Mouse (Mus musculus) neural tube, embryonic 15.5 days (tissue): ENCODE measurements at regions not wholly inside any gene's neighbourhood (a gene's known extent, or its start where the extent isn't known, plus 50 kb on each side); places are given as distances from the start of the nearest gene placed in this dataset.

Experiments
- ATAC-seq: fragments of 200-750 bp; cut with Nextera tagmentation; 2 replicates; pipeline ENCODE4 v1.8.0; 2017; ENCODE audit warnings: mild to moderate bottlenecking, moderate TSS enrichment, moderate library complexity; ENCODE audit not compliant: low FRiP score
- H3K27ac ChIP-seq: fragments of 300-500 bp; sonication (generic); replicated peaks from 2 replicates; pipeline ENCODE4 v1.5.1; 2015; ENCODE audit warnings: mild to moderate bottlenecking, inconsistent platforms
- H3K27me3 ChIP-seq: fragments of 300-500 bp; sonication (generic); replicated peaks from 2 replicates; pipeline ENCODE4 v1.6.1; 2015; ENCODE audit warnings: inconsistent platforms
- H3K36me3 ChIP-seq: fragments of 300-500 bp; sonication (generic); 2 replicates; pipeline ENCODE4 v1.6.1; 2015; ENCODE audit warnings: inconsistent platforms
- H3K4me1 ChIP-seq: fragments of 300-500 bp; sonication (generic); 2 replicates; pipeline ENCODE4 v1.6.1; 2015; ENCODE audit warnings: inconsistent platforms
- H3K4me2 ChIP-seq: fragments of 300-500 bp; sonication (generic); 2 replicates; pipeline ENCODE4 v1.6.1; 2015; ENCODE audit warnings: inconsistent platforms, mild to moderate bottlenecking, moderate library complexity
- H3K4me3 ChIP-seq: fragments of 300-500 bp; sonication (generic); replicated peaks from 2 replicates; pipeline ENCODE4 v1.5.1; 2015; ENCODE audit warnings: mild to moderate bottlenecking, inconsistent platforms
- H3K9ac ChIP-seq: fragments of 300-500 bp; sonication (generic); replicated peaks from 2 replicates; pipeline ENCODE4 v1.6.1; 2015; ENCODE audit warnings: mild to moderate bottlenecking, inconsistent platforms
- H3K9me3 ChIP-seq: fragments of 300-500 bp; sonication (generic); replicated peaks from 2 replicates; pipeline ENCODE4 v1.6.1; 2016; ENCODE audit warnings: inconsistent platforms
- WGBS: fragments of 180-500 bp; shearing (Covaris S2); methylation state at CpG from one replicate; pipeline ENCODE4 v1.1.7; 2015; ENCODE audit warnings: mixed read lengths; 5-methylcytosine and 5-hydroxymethylcytosine counted together

DNA sequence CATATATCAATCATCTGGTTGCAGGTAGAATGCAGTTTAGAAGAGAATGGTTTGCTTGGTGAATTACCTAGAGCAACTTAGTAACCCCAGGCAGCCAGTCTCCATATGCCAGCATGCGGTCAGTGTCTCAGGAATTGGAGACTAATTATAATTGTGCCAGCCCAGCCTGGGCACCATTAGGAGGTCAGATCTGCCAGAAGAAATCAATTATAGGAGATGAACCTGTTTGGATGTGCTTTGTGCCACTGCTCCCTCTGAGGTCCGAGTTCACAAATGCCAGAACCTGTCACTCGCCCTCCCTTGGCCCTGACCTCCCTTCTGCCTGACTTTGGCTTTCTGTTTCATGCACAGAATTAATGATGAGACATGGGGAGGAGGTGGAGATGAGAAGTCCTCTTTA, 323.1 kb downstream of the En1 start:
- Histone ChIP-seq H3K9me3 (no peaks in the 10 kb centered on the region), H3K4me2 (no peak overlapping the region), H3K27me3 (no peaks in the 10 kb centered on the region), H3K27ac (no peak overlapping the region), H3K4me3 (no peak overlapping the region), H3K36me3 (no peaks in the 10 kb centered on the region), H3K9ac (no peak overlapping the region), H3K4me1 (no peaks in the 10 kb centered on the region)
- 91% methylated on average over 3 of the region's 3 CpGs for WGBS
- no peak for ATAC-seq

DNA sequence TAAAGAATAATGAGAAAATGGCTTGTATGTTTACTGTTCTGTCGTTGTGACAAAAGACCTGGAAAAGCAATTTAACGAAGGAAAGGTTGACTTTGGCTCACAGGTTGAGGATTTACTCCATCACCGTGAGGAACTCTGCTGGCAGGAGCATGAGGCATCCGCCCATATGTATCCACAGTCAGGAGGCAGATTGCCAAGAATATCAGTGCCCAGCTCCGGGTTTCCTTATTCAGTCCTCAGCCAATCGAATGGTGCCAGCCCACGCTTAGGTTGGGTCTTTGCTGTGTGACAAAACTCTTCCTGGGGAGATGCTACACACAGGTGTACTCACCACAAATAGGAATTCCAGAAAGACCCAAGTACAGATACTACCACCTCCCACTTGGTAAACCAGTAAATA, 327.9 kb downstream of the En1 start:
- no peaks in the 10 kb centered on the region for H3K4me1 ChIP-seq
- ATAC-seq: no peak
- H3K27me3 ChIP-seq: no peaks in the 10 kb centered on the region
- WGBS: 85% methylated on average over 7 of the region's 7 CpGs
- H3K4me3 ChIP-seq: no peak overlapping the region
- H3K9ac ChIP-seq: no peak overlapping the region
- no peak overlapping the region for H3K4me2 ChIP-seq
- no peaks in the 10 kb centered on the region for H3K9me3 ChIP-seq
- H3K27ac ChIP-seq: no peak overlapping the region
- no peaks in the 10 kb centered on the region for H3K36me3 ChIP-seq

DNA sequence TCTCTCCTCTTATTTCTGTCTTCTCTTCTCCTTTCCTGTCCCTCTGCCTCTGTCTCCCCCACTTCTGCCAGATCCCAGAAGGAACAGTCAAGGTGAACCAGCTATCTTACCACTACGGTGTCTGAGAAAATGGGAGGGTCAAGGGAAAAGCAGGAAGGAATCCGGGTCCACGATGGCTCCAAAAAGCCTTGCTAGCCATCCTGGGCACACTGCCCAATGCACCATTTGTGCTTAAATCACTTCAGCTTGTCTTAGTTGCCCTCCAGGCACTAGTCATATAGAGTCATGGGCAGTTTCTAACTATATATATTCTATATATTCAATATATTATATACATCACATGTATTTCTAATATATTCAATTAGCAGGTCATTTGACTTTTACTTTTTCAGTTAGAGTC, 333.1 kb downstream of the En1 start:
- H3K27ac ChIP-seq: no peak overlapping the region
- H3K4me2 ChIP-seq: no peak overlapping the region
- no peak overlapping the region for H3K4me3 ChIP-seq
- 81% methylated on average over 3 of the region's 3 CpGs for WGBS
- no peaks in the 10 kb centered on the region for H3K27me3 ChIP-seq
- H3K9ac ChIP-seq: no peak overlapping the region
- ATAC-seq: no peak
- no peaks in the 10 kb centered on the region for H3K9me3 ChIP-seq
- H3K36me3 ChIP-seq: no peaks in the 10 kb centered on the region
- no peaks in the 10 kb centered on the region for H3K4me1 ChIP-seq

DNA sequence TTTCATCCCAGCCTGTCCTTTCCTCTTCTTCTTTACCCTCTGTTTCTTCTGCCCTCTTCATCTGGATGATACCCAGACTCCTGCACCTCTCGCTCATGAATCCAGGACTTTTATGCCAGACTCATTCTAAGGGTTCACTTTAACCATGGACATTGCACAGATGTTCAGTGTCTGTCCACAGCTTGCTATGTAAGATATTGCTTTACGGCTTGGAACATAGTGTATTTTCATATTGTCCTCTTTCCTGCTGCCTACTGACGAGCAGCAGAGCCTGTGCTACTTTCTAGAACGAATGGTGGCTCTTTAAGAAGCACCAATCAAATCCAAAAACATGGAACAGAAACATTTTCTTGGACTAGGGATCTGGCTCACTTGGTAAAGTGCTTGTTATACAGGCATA, 341.5 kb downstream of the En1 start:
- Histone ChIP-seq H3K9me3 (no peaks in the 10 kb centered on the region), H3K4me1 (no peaks in the 10 kb centered on the region), H3K27me3 (no peaks in the 10 kb centered on the region), H3K27ac (no peak overlapping the region), H3K36me3 (no peaks in the 10 kb centered on the region), H3K9ac (no peak overlapping the region), H3K4me3 (no peak overlapping the region), H3K4me2 (no peak overlapping the region)
- no peak for ATAC-seq
- WGBS: 81% methylated on average over 4 of the region's 4 CpGs

DNA sequence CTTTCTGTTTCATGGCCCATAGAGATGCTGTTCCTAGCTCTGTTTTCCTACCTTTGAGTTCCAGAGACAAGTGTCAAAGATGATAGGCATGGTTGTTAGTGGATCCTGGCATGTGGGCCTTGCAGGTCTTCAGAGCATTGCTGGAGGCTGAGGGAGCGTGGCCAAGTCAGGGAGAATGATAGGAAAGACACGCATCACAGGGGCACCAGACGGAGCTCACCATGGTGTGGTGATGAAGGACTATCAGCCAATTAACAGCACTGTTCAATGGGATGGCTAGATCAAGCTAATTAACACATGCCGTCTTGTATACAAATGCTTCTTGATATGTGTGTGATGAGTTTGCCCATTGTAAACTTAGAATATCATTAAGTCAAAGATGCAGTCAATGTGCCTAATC, 344.1 kb downstream of the En1 start:
- H3K27ac ChIP-seq: no peak overlapping the region
- WGBS: 77% methylated on average over 4 of the region's 4 CpGs
- H3K9ac ChIP-seq: no peak overlapping the region
- no peaks in the 10 kb centered on the region for H3K4me1 ChIP-seq
- H3K36me3 ChIP-seq: no peaks in the 10 kb centered on the region
- no peaks in the 10 kb centered on the region for H3K9me3 ChIP-seq
- H3K4me3 ChIP-seq: no peak overlapping the region
- no peak for ATAC-seq
- H3K27me3 ChIP-seq: no peaks in the 10 kb centered on the region
- H3K4me2 ChIP-seq: no peak overlapping the region

DNA sequence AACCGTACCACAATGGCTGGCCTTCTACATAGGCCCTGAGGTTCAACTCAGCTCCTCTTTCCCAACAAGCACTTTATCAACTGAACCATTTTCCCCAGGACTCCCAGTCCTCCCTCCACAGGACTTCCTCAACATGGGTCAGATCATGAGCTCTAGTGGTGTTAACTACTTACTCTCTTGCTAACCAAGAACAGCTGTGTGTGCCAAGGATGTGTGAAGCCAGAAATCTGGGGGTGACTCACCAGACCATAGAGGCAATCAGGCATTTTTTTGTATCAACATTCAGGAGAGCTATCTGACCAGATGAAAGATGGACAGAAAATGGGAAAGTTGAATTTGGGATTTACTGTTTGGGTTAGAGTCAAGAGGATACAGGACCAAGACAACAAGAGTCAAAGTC, 359.0 kb downstream of the En1 start:
- 0 out of 2 replicates have a peak, but pooled peaks cover 7% of the 10 kb centered on the region for H3K4me1 ChIP-seq
- ATAC-seq: no peak
- H3K27ac ChIP-seq: no peak overlapping the region
- H3K36me3 ChIP-seq: no peaks in the 10 kb centered on the region
- H3K27me3 ChIP-seq: no peaks in the 10 kb centered on the region
- H3K9ac ChIP-seq: no peak overlapping the region
- H3K4me3 ChIP-seq: no peak overlapping the region
- H3K9me3 ChIP-seq: no peaks in the 10 kb centered on the region
- 86% methylated on average over 1 of the region's 1 CpGs for WGBS
- H3K4me2 ChIP-seq: no peak overlapping the region

DNA sequence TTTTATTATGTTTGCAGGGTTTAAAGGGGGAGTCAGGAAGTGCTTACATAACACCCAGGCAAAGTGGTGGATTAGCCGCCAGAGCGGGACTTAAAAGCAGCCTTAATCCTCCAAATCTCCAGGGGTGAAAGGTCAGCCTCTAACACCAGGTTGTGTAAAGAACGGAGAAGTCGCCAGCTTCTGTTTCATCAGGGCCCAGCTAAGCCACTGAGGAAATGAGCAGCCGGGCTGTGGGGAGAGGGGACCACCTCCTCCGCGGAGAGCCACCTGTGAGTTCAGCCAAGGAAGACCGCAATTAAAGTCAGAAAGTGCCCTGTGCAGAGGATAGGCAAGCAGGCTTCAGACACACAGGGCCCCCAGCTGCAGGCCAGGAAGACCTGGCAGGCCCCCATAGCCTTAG, 359.8 kb downstream of the En1 start:
- 32% methylated on average over 8 of the region's 8 CpGs for WGBS
- H3K27me3 ChIP-seq: no peaks in the 10 kb centered on the region
- no peak overlapping the region for H3K9ac ChIP-seq
- no peak overlapping the region for H3K4me2 ChIP-seq
- no peak overlapping the region for H3K27ac ChIP-seq
- H3K36me3 ChIP-seq: no peaks in the 10 kb centered on the region
- no peaks in the 10 kb centered on the region for H3K9me3 ChIP-seq
- 0 out of 2 replicates have a peak, but pooled peaks cover 7% of the 10 kb centered on the region for H3K4me1 ChIP-seq
- H3K4me3 ChIP-seq: no peak overlapping the region
- ATAC-seq: no peak

DNA sequence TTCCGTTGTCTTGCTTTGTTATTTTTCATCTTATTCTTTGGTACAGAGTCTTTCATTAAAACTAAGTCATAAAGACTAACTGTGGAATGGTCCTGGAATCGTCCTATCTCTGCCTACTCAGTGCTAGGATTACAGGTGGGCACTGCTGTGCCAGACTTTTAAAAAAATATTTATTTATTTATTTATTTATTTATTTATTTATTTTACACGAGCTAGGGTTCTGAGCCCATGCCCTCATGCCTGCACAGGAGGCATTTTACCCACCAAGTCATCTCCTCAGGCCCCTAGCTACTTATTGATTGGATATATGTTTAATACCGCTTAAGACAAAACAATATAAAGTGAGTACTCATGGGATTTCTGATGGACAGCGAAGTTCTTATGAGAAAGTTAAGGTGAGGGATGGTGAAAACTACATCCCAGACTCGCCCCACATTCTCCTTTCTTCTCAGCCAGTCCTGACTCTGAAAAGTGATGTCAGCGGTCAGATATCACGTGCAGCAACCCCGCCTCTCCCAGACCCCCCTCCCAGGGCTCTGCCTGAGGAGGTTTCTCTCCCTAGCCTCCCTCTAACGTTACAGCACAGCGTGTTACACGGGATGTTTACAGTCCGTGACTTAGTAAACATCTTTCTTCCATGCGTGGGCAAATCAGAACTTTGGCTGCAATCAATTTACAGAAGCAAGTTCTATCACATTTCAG, 361.4 kb downstream of the En1 start:
- 0 out of 2 replicates have a peak, but pooled peaks cover 7% of the 10 kb centered on the region for H3K4me1 ChIP-seq
- no peaks in the 10 kb centered on the region for H3K36me3 ChIP-seq
- ATAC-seq: no peak; the same call in 1 of the 2 replicates
- H3K27me3 ChIP-seq: no peaks in the 10 kb centered on the region
- WGBS: 36% methylated on average over 14 of the region's 14 CpGs
- H3K9ac ChIP-seq: no peak overlapping the region
- H3K27ac ChIP-seq: no peak overlapping the region
- peak overlapping the region; percentile 29 for H3K4me3 ChIP-seq
- no peaks in the 10 kb centered on the region for H3K9me3 ChIP-seq
- peak overlapping the region; percentile 53 for H3K4me2 ChIP-seq

DNA sequence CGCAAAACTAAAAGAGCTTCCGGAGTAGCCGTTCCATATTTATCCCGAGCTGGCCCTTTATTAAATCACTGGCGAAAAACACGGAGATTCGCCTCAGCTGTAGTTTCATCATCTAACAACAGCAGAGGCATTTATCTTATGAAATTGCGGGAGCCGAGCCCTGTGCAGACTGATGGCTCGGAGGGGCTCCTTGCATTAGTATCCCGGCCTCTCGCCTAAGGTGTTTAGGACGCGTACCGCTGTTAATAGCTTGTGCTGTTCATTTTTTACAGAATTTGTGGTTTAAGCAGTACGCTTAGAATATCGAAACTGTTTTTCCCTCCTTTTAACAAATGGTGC, 361.9 kb downstream of the En1 start:
- ATAC-seq: no peak
- H3K9ac ChIP-seq: no peak overlapping the region
- H3K4me3 ChIP-seq: peak overlapping the region; percentile 29
- H3K27ac ChIP-seq: no peak overlapping the region
- peak overlapping the region; percentile 53 for H3K4me2 ChIP-seq
- H3K4me1 ChIP-seq: 0 out of 2 replicates have a peak, but pooled peaks cover 7% of the 10 kb centered on the region
- H3K9me3 ChIP-seq: no peaks in the 10 kb centered on the region
- H3K27me3 ChIP-seq: no peaks in the 10 kb centered on the region
- WGBS: 48% methylated on average over 17 of the region's 17 CpGs
- no peaks in the 10 kb centered on the region for H3K36me3 ChIP-seq

DNA sequence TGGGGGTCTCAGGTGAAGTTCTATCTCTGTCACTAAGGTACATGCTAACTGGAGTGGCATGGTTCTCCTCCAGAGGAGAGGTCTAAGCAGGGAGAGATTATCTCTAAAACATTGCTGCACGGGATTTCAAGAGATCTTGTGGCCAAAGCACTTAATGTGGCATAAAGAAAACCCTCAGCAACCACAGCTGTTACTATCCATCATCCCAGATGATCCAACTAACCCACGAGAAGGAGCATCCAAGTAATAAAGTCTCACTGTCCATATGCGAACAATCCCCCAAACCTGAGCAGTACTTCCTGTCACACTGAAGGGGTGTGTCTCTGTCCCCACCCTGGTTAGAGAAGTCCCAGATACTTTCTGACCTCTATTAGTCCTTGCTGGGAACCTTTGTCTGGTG, 363.9 kb downstream of the En1 start:
- H3K27me3 ChIP-seq: no peaks in the 10 kb centered on the region
- H3K36me3 ChIP-seq: no peaks in the 10 kb centered on the region
- no peak overlapping the region for H3K4me3 ChIP-seq
- H3K27ac ChIP-seq: no peak overlapping the region
- H3K9ac ChIP-seq: no peak overlapping the region
- H3K9me3 ChIP-seq: no peaks in the 10 kb centered on the region
- 0 out of 2 replicates have a peak, but pooled peaks cover 7% of the 10 kb centered on the region for H3K4me1 ChIP-seq
- ATAC-seq: no peak
- no peak overlapping the region for H3K4me2 ChIP-seq
- 80% methylated on average over 3 of the region's 3 CpGs for WGBS

DNA sequence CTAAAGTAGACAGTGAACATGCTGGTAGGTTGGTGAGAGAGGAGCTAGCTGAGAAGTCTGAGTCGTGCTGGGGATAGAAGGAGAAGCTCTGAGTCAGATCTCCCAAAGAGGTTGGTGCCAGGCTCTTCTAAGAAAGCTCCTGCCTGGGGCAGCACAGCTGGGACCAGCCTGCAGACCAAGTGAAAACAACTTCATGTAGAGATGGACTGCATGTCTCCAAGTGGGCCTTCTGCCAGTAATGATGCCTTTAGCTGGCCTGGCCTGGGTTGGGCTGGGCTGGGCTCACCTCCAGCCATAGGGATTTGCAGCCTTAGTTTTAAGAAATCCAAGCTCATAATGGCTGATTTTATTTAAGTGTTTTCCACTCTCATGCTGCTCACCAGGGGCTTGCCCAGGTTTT, 357.7 kb downstream of the Insig2 start:
- Histone ChIP-seq H3K4me3 (no peak overlapping the region), H3K36me3 (no peaks in the 10 kb centered on the region), H3K4me2 (no peak overlapping the region), H3K27me3 (no peaks in the 10 kb centered on the region), H3K27ac (no peak overlapping the region), H3K9ac (no peak overlapping the region), H3K4me1 (no peaks in the 10 kb centered on the region), H3K9me3 (no peaks in the 10 kb centered on the region)
- no peak for ATAC-seq
- 85% methylated on average over 1 of the region's 1 CpGs for WGBS

DNA sequence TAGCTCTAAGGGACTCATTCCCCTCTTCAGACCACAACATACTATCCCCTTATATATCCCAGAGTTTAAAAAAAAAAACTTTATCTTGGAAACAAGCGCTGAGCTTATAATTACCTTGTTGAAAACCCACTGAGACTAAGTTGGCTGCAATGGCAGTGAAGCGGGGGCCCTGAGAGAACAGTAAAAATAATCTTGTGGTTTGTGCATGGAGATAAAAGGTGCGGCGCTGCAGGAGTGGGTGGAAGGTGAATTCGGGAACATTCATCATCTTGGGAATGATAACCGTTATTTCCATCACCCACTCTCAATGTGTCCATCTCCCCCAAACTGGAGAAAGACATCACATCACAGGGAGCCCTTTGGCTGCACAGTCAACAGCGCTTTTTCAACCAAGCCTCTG, 327.9 kb downstream of the Insig2 start:
- H3K9ac ChIP-seq: no peak overlapping the region
- no peak overlapping the region for H3K4me3 ChIP-seq
- WGBS: 83% methylated on average over 7 of the region's 7 CpGs
- H3K36me3 ChIP-seq: no peaks in the 10 kb centered on the region
- H3K27me3 ChIP-seq: no peaks in the 10 kb centered on the region
- no peaks in the 10 kb centered on the region for H3K4me1 ChIP-seq
- H3K9me3 ChIP-seq: no peaks in the 10 kb centered on the region
- no peak overlapping the region for H3K4me2 ChIP-seq
- ATAC-seq: no peak
- no peak overlapping the region for H3K27ac ChIP-seq

DNA sequence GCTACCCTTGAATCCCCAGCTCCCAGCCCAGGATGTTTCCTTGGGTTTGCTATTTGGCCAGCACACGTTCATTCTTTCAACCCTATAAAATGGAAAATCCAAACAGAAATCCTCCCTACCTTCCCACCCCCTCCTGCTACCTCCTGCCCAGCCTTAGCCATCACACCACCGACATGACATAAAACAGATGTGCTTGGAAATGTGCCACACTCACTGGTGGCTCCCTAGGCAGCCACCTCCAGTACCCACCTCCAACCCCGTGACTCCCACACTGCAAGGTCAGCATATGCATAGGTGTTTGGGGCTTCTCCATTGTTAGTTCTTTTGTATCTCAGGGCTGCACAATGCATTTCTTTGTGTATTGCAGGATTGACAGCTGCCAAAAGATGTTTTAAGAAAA, 327.2 kb downstream of the Insig2 start:
- Histone ChIP-seq H3K9me3 (no peaks in the 10 kb centered on the region), H3K4me2 (no peak overlapping the region), H3K36me3 (no peaks in the 10 kb centered on the region), H3K27me3 (no peaks in the 10 kb centered on the region), H3K4me1 (no peaks in the 10 kb centered on the region), H3K9ac (no peak overlapping the region), H3K4me3 (no peak overlapping the region), H3K27ac (no peak overlapping the region)
- no peak for ATAC-seq
- 40% methylated on average over 3 of the region's 3 CpGs for WGBS
